Mouse (Mus musculus): ENCODE data around the gene Klc2. TPM values are rescaled to one million over a fixed set of nuclear protein-coding genes. Genes with fewer than 3 reads are reported as not detected.
"Not testable (repeated sequence)": the region's sequence is repeated elsewhere in the genome, so short reads cannot be mapped to it uniquely, and the experiment has no call there.

The Klc2 gene
- polyA plus RNA-seq, 1 experiment from 2014 or later = 19.8 TPM

- H3K36me3 ChIP-seq (replicated peaks; ENCODE audit: control insufficient read depth, insufficient read depth, low read depth, low read length); H3K4me3 ChIP-seq (ENCODE audit: low read depth, low read length): not testable (repeated sequence)
These were observed 30.7 kb upstream of the Klc2 start for GRCm38 (mm10) chr19:5149041-5149440.

GRCm38 (mm10) chr19:5139640-5140039, 21.3 kb upstream of the Klc2 start:
- no peak overlapping the region for H3K9ac ChIP-seq (replicated peaks; ENCODE audit: low read length)
- 0 out of 2 replicates have a peak, but pooled peaks have one; percentile 29 for ATAC-seq (replicated peaks; ENCODE audit: insufficient number of reproducible peaks, low FRiP score, low TSS enrichment, low read depth)

More at GRCm38 (mm10) chr19:5149041-5149440, 30.7 kb upstream of the Klc2 start:
- WGBS = 77% methylated on average over 5 of the region's 6 CpGs
- H3K27ac ChIP-seq (replicated peaks; ENCODE audit: low read depth, low read length); H3K9me3 ChIP-seq (replicated peaks; ENCODE audit: control insufficient read depth, low read length); ATAC-seq (replicated peaks; ENCODE audit: insufficient number of reproducible peaks, low FRiP score, low TSS enrichment, low read depth); DNase-seq (ENCODE audit: low spot score); H3K4me1 ChIP-seq (ENCODE audit: control insufficient read depth, insufficient read depth, low read length); H3K9ac ChIP-seq (replicated peaks; ENCODE audit: low read length); H3K27me3 ChIP-seq (ENCODE audit: control insufficient read depth, insufficient read depth, low read length); H3K4me2 ChIP-seq (ENCODE audit: low read depth, low read length): not testable (repeated sequence)

GRCm38 (mm10) chr19:5131237-5131636, 12.9 kb upstream of the Klc2 start:
- Histone ChIP-seq H3K9me3 (replicated peaks; ENCODE audit: control insufficient read depth, low read length) (no peaks in the 10 kb centered on the region), H3K9ac (replicated peaks; ENCODE audit: low read length) (no peak overlapping the region), H3K4me1 (ENCODE audit: control insufficient read depth, insufficient read depth, low read length) (no peaks in the 10 kb centered on the region), H3K4me3 (ENCODE audit: low read depth, low read length) (no peak overlapping the region), H3K27me3 (ENCODE audit: control insufficient read depth, insufficient read depth, low read length) (no peaks in the 10 kb centered on the region), H3K4me2 (ENCODE audit: low read depth, low read length) (no peak overlapping the region), H3K36me3 (replicated peaks; ENCODE audit: control insufficient read depth, insufficient read depth, low read depth, low read length) (no peaks in the 10 kb centered on the region), H3K27ac (replicated peaks; ENCODE audit: low read depth, low read length) (no peak overlapping the region)
- WGBS = 71% methylated on average over 4 of the region's 4 CpGs
- no peak for ATAC-seq (replicated peaks; ENCODE audit: insufficient number of reproducible peaks, low FRiP score, low TSS enrichment, low read depth)
- DNase-seq (ENCODE audit: low spot score) = no peak

More at GRCm38 (mm10) chr19:5139640-5140039, 21.3 kb upstream of the Klc2 start:
- Histone ChIP-seq H3K9me3 (replicated peaks; ENCODE audit: control insufficient read depth, low read length) (no peaks in the 10 kb centered on the region), H3K27me3 (ENCODE audit: control insufficient read depth, insufficient read depth, low read length) (no peaks in the 10 kb centered on the region), H3K4me3 (ENCODE audit: low read depth, low read length) (no peak overlapping the region), H3K4me2 (ENCODE audit: low read depth, low read length) (no peak overlapping the region), H3K36me3 (replicated peaks; ENCODE audit: control insufficient read depth, insufficient read depth, low read depth, low read length) (no peaks in the 10 kb centered on the region), H3K4me1 (ENCODE audit: control insufficient read depth, insufficient read depth, low read length) (no peaks in the 10 kb centered on the region), H3K27ac (replicated peaks; ENCODE audit: low read depth, low read length) (no peak overlapping the region)
- DNase-seq (ENCODE audit: low spot score) = peak; percentile 77
- 0% methylated on average over 2 of the region's 2 CpGs for WGBS

- H3K9me3 ChIP-seq (replicated peaks; ENCODE audit: control insufficient read depth, low read length) = no peaks in the 10 kb centered on the region
- H3K4me1 ChIP-seq (ENCODE audit: control insufficient read depth, insufficient read depth, low read length) = no peaks in the 10 kb centered on the region
- no peak overlapping the region for H3K9ac ChIP-seq (replicated peaks; ENCODE audit: low read length)
- H3K27ac ChIP-seq (replicated peaks; ENCODE audit: low read depth, low read length) = no peak overlapping the region
- H3K27me3 ChIP-seq (ENCODE audit: control insufficient read depth, insufficient read depth, low read length) = no peaks in the 10 kb centered on the region
- ATAC-seq (replicated peaks; ENCODE audit: insufficient number of reproducible peaks, low FRiP score, low TSS enrichment, low read depth) (no peak), DNase-seq (ENCODE audit: low spot score) (no peak)
- no peak overlapping the region for H3K4me3 ChIP-seq (ENCODE audit: low read depth, low read length)
- H3K36me3 ChIP-seq (replicated peaks; ENCODE audit: control insufficient read depth, insufficient read depth, low read depth, low read length) = no peaks in the 10 kb centered on the region
- WGBS = 52% methylated on average over 1 of the region's 1 CpGs
- H3K4me2 ChIP-seq (ENCODE audit: low read depth, low read length) = no peak overlapping the region
These were observed 11.4 kb upstream of the Klc2 start for GRCm38 (mm10) chr19:5129770-5130169.

- Histone ChIP-seq H3K4me2 (ENCODE audit: low read depth, low read length) (no peak overlapping the region), H3K9me3 (replicated peaks; ENCODE audit: control insufficient read depth, low read length) (no peaks in the 10 kb centered on the region), H3K4me3 (ENCODE audit: low read depth, low read length) (no peak overlapping the region), H3K9ac (replicated peaks; ENCODE audit: low read length) (no peak overlapping the region), H3K4me1 (ENCODE audit: control insufficient read depth, insufficient read depth, low read length) (no peaks in the 10 kb centered on the region), H3K36me3 (replicated peaks; ENCODE audit: control insufficient read depth, insufficient read depth, low read depth, low read length) (no peaks in the 10 kb centered on the region), H3K27me3 (ENCODE audit: control insufficient read depth, insufficient read depth, low read length) (no peaks in the 10 kb centered on the region; the same call in 1 of the 2 replicates), H3K27ac (replicated peaks; ENCODE audit: low read depth, low read length) (no peak overlapping the region)
- 70% methylated on average over 7 of the region's 7 CpGs for WGBS
- DNase-seq (ENCODE audit: low spot score) = no peak
- ATAC-seq (replicated peaks; ENCODE audit: insufficient number of reproducible peaks, low FRiP score, low TSS enrichment, low read depth) = no peak
These were observed 5.8 kb upstream of the Klc2 start for GRCm38 (mm10) chr19:5124055-5124614.

GRCm38 (mm10) chr19:5123241-5123640, 4.9 kb upstream of the Klc2 start:
- no peak for DNase-seq (ENCODE audit: low spot score)
- Histone ChIP-seq H3K9ac (replicated peaks; ENCODE audit: low read length) (no peak overlapping the region), H3K4me3 (ENCODE audit: low read depth, low read length) (no peak overlapping the region), H3K4me1 (ENCODE audit: control insufficient read depth, insufficient read depth, low read length) (no peaks in the 10 kb centered on the region), H3K4me2 (ENCODE audit: low read depth, low read length) (no peak overlapping the region), H3K27me3 (ENCODE audit: control insufficient read depth, insufficient read depth, low read length) (no peaks in the 10 kb centered on the region; the same call in 1 of the 2 replicates), H3K27ac (replicated peaks; ENCODE audit: low read depth, low read length) (no peak overlapping the region), H3K36me3 (replicated peaks; ENCODE audit: control insufficient read depth, insufficient read depth, low read depth, low read length) (no peaks in the 10 kb centered on the region), H3K9me3 (replicated peaks; ENCODE audit: control insufficient read depth, low read length) (no peaks in the 10 kb centered on the region)
- 77% methylated on average over 3 of the region's 3 CpGs for WGBS
- no peak for ATAC-seq (replicated peaks; ENCODE audit: insufficient number of reproducible peaks, low FRiP score, low TSS enrichment, low read depth)

GRCm38 (mm10) chr19:5122492-5122891, 4.1 kb upstream of the Klc2 start:
- DNase-seq (ENCODE audit: low spot score) (no peak), ATAC-seq (replicated peaks; ENCODE audit: insufficient number of reproducible peaks, low FRiP score, low TSS enrichment, low read depth) (no peak)
- 76% methylated on average over 10 of the region's 10 CpGs for WGBS
- Histone ChIP-seq H3K27me3 (ENCODE audit: control insufficient read depth, insufficient read depth, low read length) (no peaks in the 10 kb centered on the region; the same call in 1 of the 2 replicates), H3K9me3 (replicated peaks; ENCODE audit: control insufficient read depth, low read length) (no peaks in the 10 kb centered on the region), H3K4me3 (ENCODE audit: low read depth, low read length) (no peak overlapping the region), H3K27ac (replicated peaks; ENCODE audit: low read depth, low read length) (no peak overlapping the region), H3K36me3 (replicated peaks; ENCODE audit: control insufficient read depth, insufficient read depth, low read depth, low read length) (no peaks in the 10 kb centered on the region), H3K9ac (replicated peaks; ENCODE audit: low read length) (no peak overlapping the region), H3K4me1 (ENCODE audit: control insufficient read depth, insufficient read depth, low read length) (no peaks in the 10 kb centered on the region), H3K4me2 (ENCODE audit: low read depth, low read length) (no peak overlapping the region)

- DNase-seq (ENCODE audit: low spot score) (peak; percentile 95), ATAC-seq (replicated peaks; ENCODE audit: insufficient number of reproducible peaks, low FRiP score, low TSS enrichment, low read depth) (peak; percentile 84)
- Histone ChIP-seq H3K27ac (replicated peaks; ENCODE audit: low read depth, low read length) (peak overlapping the region; percentile 72), H3K4me2 (ENCODE audit: low read depth, low read length) (peak overlapping the region; percentile 89), H3K9me3 (replicated peaks; ENCODE audit: control insufficient read depth, low read length) (no peaks in the 10 kb centered on the region), H3K36me3 (replicated peaks; ENCODE audit: control insufficient read depth, insufficient read depth, low read depth, low read length) (peaks cover 2% of the 10 kb centered on the region), H3K27me3 (ENCODE audit: control insufficient read depth, insufficient read depth, low read length) (no peaks in the 10 kb centered on the region), H3K9ac (replicated peaks; ENCODE audit: low read length) (peak overlapping the region; percentile 80), H3K4me3 (ENCODE audit: low read depth, low read length) (peak overlapping the region; percentile 74), H3K4me1 (ENCODE audit: control insufficient read depth, insufficient read depth, low read length) (no peaks in the 10 kb centered on the region)
- 0% methylated on average over 70 of the region's 83 CpGs for WGBS
These were observed 621 bp downstream of the Klc2 start for GRCm38 (mm10) chr19:5117494-5118383.

Data from embryonic facial prominence, embryonic 11.5 days (tissue).